Mouse (Mus musculus): Measurements from ENCODE around the gene Huwe1. TPM values are rescaled to one million over a fixed set of nuclear protein-coding genes. Genes with fewer than 3 reads are reported as not detected.

Gene Huwe1
- 106 and 140 TPM in 2 replicates for polyA plus RNA-seq (2012; rRNA removed)

DNA sequence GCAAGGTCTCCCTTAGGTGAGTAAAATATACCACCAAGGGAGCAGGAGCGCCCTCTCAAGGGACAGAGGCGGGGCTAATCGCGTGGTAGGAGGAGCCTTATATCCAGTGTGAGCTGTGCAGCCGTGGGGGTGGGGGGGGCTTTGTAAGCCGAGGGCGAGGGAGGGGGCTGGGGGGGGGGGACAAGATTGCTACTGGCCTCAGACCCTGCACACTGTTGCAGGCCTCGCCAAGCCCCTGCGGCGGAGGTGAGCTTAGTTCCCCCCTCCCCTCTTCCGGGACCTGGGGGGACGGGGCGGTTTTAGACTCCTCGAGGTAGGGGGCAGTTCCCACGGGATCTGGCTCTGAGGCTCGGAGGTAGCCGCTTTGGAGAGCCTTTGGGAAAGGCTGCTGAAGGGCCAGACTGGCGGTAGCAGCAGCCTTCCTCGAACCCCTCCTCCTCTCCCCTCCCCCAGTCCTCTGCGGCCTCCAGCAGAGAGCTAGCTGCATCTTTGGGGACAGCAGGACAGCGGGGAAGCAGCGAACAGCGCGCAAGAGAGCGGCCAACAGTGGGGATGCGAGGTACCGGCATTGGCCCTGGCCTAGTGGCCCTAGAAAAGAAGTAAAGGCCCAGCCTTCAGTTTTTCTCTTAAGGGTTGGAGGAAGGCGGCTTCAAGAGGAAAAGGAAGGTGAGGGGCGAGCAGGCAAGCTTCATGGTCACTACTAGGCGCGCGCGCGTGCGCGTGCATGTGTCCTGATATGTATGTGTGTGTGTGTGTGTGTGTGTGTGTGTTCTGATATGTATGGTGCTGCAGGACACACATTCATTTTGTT is at the start of gene Huwe1:
Huwe1 (plus strand) TSS at position 107 of the 811 bp plus-strand sequence.
- DNase-seq (ENCODE audit: low read depth): peak; percentile 92
- TF ChIP-seq POLR2A (IDR thresholded peaks at IDR 0.05; ENCODE audit: borderline replicate concordance, extremely low read depth, insufficient read depth, insufficient read length, poor library complexity, severe bottlenecking) (peak; percentile 24; the same call in 1 of the 2 replicates), CTCF (IDR thresholded peaks at IDR 0.05; ENCODE audit: borderline replicate concordance, extremely low read depth, insufficient read depth, insufficient read length) (no peak)

DNA sequence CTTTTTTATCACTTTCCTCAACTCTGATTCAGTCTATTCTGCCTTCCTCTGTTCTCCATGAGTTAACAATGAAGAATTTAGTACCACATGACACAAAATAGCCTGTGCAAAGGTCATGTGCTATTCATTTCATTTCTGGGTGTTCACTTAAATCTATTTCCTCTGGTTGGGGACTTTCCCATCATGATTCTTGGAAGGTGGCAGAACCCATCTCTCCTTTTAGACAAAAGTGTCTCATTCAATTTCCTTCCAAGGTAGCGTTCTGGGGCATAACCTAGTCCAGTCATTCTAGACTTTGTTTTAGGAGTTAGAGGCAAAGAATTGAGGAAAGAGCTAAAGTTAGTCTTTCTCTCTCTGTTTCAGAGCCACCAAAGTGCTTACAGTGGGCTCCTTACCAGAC is 20.3 kb upstream of the Huwe1 start:
- no peak for DNase-seq (ENCODE audit: low read depth)
- TF ChIP-seq POLR2A (IDR thresholded peaks at IDR 0.05; ENCODE audit: borderline replicate concordance, extremely low read depth, insufficient read depth, insufficient read length, poor library complexity, severe bottlenecking) (no peak), CTCF (IDR thresholded peaks at IDR 0.05; ENCODE audit: borderline replicate concordance, extremely low read depth, insufficient read depth, insufficient read length) (no peak)

DNA sequence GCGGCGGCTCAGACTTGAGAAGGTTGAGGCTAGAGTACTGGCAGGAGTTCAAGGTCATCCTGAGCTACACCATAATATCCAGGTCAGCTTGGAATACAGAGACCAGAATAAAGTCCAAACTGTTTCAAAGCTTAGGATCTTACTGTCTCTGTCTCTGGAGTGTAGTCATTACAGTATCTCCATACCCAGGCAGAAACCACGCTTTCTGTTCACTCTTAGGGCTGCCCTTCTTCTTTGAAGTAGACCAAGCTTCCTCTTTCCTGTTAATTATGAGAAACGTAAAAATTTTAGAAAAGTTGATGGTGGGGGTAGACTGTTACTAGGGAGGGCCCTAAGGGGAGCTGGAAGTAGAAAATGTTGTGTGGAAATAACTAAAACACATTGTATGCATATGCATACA is 17.7 kb upstream of the Huwe1 start:
- TF ChIP-seq POLR2A (IDR thresholded peaks at IDR 0.05; ENCODE audit: borderline replicate concordance, extremely low read depth, insufficient read depth, insufficient read length, poor library complexity, severe bottlenecking) (no peak), CTCF (IDR thresholded peaks at IDR 0.05; ENCODE audit: borderline replicate concordance, extremely low read depth, insufficient read depth, insufficient read length) (no peak)
- no peak for DNase-seq (ENCODE audit: low read depth)

DNA sequence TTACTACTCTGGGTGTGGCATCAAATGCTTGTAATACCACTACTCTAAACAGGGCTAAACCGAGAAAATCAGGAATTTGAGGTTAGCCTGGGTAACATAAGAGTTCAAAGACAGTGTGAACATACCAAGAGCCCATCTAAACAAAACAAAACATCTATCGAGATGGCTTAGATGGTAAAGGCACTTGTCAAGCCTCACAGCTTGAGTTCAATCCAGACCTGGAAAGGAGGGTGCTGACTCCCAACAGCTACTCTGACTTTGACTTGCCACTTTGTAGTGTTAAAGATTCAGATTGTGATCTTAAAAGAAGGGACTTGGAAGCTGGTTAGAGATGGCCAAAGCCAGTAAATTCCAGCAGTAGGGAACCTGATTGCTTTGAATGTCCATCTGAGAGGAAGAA is 7.8 kb upstream of the Huwe1 start:
- DNase-seq (ENCODE audit: low read depth): no peak
- TF ChIP-seq POLR2A (IDR thresholded peaks at IDR 0.05; ENCODE audit: borderline replicate concordance, extremely low read depth, insufficient read depth, insufficient read length, poor library complexity, severe bottlenecking) (no peak), CTCF (IDR thresholded peaks at IDR 0.05; ENCODE audit: borderline replicate concordance, extremely low read depth, insufficient read depth, insufficient read length) (no peak)

DNA sequence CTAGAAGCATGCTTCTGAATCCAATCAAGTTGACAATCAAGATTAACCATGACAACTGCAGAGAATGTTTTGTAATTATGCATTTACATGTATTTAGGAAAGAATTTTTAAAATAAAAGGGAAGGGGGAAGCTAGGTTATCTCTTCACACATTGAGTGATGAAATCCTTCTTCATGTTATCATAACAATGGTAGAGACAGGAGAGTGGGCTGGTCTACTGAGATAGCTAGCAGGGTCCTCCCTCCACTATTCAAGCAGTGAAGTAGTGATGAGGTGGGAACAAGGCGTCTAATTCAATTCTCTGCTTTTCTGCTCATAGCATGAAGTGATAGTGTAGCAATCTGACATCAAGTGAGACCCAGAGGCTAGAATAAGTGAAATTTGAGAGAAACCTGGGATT is 2.6 kb upstream of the Huwe1 start:
- DNase-seq (ENCODE audit: low read depth): no peak
- TF ChIP-seq CTCF (IDR thresholded peaks at IDR 0.05; ENCODE audit: borderline replicate concordance, extremely low read depth, insufficient read depth, insufficient read length): no peak
- no peak for TF ChIP-seq POLR2A (IDR thresholded peaks at IDR 0.05; ENCODE audit: borderline replicate concordance, extremely low read depth, insufficient read depth, insufficient read length, poor library complexity, severe bottlenecking)

DNA sequence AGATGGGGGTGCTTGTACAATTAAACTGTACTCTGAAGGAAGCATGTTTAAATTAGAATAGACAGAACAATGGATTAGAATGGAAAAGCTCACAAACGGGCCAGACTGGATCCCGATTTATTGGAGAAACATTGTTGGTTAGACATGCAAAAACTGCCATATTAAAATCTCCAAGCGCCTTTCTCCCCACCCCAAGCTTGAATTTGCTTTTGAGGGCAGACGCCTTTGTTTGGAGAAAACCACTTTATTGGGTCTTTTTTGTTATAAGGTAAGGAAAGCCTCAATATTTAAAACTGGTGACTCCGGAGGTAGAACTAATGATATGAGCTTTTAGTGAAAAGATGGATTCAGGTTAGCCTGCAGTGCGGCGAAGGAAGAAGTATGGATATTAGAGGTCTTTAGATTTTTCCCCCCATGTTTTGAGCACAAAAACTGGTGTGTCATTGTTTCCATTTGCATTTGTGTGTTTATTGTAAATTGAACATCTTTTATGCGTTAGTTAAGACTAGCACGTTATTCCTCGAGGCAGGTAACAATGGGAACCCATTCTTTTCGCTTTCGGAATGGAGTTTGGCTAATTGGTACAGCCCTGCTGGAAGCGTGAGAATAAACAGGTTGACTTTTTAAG is 1.8 kb downstream of the Huwe1 start:
- peak; percentile 25; the same call in 1 of the 2 replicates for TF ChIP-seq POLR2A (IDR thresholded peaks at IDR 0.05; ENCODE audit: borderline replicate concordance, extremely low read depth, insufficient read depth, insufficient read length, poor library complexity, severe bottlenecking)
- no peak for TF ChIP-seq CTCF (IDR thresholded peaks at IDR 0.05; ENCODE audit: borderline replicate concordance, extremely low read depth, insufficient read depth, insufficient read length)
- DNase-seq (ENCODE audit: low read depth): peak; percentile 43

DNA sequence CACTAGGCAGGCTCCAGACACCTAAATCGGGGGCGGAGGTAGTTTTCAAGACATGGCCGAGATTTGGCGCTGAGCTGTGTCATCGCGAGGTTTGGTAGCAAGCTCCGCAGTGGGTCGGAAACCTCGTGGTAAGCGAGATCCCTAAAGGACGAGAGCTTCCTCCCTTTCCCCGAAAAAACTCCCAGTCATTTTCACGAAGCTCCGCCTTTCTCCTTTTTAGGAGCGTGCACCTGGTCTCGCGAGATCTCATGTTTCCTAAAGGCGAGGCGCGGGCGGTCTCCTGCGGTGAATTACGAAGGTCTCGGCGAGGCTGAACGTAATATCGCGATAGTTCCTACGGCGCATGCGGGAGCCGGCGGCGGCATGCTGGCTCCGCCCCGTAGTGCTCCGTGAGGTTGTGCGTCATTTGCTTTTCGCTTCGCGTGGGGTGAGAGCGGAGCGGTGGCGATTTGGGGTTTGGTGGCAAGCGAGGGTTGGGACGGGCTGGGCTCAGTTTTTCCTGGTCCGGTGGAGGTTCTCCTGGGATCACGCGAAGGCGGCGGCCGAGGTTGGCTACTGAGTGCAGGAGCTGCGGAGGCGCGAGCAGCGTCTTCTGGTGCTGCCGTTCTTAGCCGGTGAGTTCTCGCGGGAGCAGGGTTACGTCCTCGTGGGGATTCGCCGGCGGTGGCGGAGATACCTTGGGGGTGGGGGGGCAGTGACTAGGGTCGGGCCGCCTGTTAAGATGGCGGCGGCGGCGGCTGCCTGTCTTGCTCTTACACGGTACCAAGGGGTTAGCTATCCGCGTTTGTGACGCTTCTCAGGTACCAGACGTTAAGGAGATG is 2.6 kb downstream of the Huwe1 start:
- no peak for TF ChIP-seq CTCF (IDR thresholded peaks at IDR 0.05; ENCODE audit: borderline replicate concordance, extremely low read depth, insufficient read depth, insufficient read length)
- no peak for TF ChIP-seq POLR2A (IDR thresholded peaks at IDR 0.05; ENCODE audit: borderline replicate concordance, extremely low read depth, insufficient read depth, insufficient read length, poor library complexity, severe bottlenecking)
- peak; percentile 99 for DNase-seq (ENCODE audit: low read depth)

DNA sequence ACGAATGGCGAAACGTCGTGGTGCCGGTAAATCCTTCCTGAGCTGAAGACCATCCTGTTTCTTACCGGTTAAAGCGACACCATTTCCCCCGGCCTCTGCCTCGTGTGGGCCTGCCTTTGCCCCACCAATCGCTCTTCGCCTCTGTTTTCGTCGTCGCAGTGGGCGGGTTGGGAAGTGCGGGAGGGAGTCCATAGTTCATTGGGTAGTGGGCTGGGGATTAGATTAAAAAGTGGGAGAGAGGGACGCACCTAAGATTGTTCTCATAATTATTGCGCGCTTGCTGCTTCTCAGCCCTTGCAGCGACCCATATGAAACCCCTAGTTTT is 3.1 kb downstream of the Huwe1 start:
- TF ChIP-seq POLR2A (IDR thresholded peaks at IDR 0.05; ENCODE audit: borderline replicate concordance, extremely low read depth, insufficient read depth, insufficient read length, poor library complexity, severe bottlenecking) (no peak), CTCF (IDR thresholded peaks at IDR 0.05; ENCODE audit: borderline replicate concordance, extremely low read depth, insufficient read depth, insufficient read length) (no peak)

DNA sequence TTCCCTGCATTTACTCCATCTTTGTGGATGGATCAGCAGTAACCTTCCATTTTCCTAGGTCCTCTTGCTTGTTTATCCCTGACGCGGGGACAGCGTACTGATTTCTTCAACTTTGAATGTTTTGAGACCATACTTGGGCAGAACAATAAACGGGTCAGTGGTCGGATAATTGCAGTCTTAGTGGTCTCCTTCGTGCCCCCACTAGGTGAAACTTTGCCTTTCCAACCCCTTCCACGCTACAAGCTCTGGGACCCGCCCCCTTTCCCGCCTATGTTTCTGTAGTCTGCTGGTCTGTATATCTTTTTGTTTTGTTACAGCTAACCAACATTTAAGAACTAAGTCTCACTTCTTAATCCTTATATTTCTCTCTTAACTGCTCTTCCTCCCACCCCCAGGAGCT is 3.8 kb downstream of the Huwe1 start:
- DNase-seq (ENCODE audit: low read depth): peak; percentile 1
- TF ChIP-seq CTCF (IDR thresholded peaks at IDR 0.05; ENCODE audit: borderline replicate concordance, extremely low read depth, insufficient read depth, insufficient read length): no peak
- TF ChIP-seq POLR2A (IDR thresholded peaks at IDR 0.05; ENCODE audit: borderline replicate concordance, extremely low read depth, insufficient read depth, insufficient read length, poor library complexity, severe bottlenecking): no peak

More for the DNA sequence above, 3.1 kb downstream of the Huwe1 start:
- peak; percentile 73 for DNase-seq (ENCODE audit: low read depth)

DNA sequence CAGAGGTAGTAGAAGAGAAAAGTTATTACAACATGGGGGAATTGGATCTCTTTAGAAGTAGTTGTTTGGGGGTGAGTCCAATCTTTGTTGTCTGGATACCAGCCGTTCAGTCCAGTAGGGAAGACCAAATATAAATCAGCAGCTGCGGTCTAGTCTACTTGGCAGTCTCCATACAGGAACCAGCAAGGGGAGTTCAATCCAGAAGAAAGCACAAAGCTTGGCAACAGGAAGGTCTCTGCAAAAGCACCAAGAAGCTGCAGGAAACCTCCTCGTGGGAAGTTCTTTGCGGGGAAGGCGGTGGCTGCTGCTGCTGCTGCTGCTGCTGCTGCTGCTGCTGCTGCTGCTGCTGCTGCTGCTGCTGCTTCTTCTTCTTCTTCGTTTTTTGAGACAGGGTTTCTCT is 10.9 kb downstream of the Huwe1 start:
- no peak for TF ChIP-seq POLR2A (IDR thresholded peaks at IDR 0.05; ENCODE audit: borderline replicate concordance, extremely low read depth, insufficient read depth, insufficient read length, poor library complexity, severe bottlenecking)
- no peak for TF ChIP-seq CTCF (IDR thresholded peaks at IDR 0.05; ENCODE audit: borderline replicate concordance, extremely low read depth, insufficient read depth, insufficient read length)
- no peak for DNase-seq (ENCODE audit: low read depth)

DNA sequence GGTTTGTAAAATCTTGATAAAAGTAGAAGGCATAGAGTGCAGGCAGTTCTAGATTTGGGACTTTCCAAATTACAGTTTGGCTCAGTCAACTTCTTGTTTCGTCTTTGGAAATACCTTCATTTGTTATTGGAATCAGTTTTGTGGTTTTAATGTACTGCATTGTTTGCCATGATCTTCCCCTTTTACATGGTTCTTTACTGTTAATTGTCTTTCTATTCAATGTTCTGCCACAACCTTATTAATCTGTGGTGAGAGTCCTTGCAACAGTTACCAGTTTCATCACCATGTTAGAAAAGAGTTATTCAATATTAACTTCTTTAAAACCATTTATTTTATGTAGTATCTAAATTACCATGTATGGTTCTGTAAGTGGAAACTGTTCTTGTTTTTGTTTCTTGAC is 13.0 kb downstream of the Huwe1 start:
- no peak for DNase-seq (ENCODE audit: low read depth)
- TF ChIP-seq POLR2A (IDR thresholded peaks at IDR 0.05; ENCODE audit: borderline replicate concordance, extremely low read depth, insufficient read depth, insufficient read length, poor library complexity, severe bottlenecking): no peak
- TF ChIP-seq CTCF (IDR thresholded peaks at IDR 0.05; ENCODE audit: borderline replicate concordance, extremely low read depth, insufficient read depth, insufficient read length): no peak
